Mouse (Mus musculus) C2C12 (cell line): Measurements from ENCODE around the gene Large2.

ENCODE experiments used
- CEBPB ChIP-seq: IDR thresholded peaks from one replicate; pipeline ENCODE4 v1.6.1; 2011; ENCODE audit warnings: low read depth, mild to moderate bottlenecking, control low read depth, moderate library complexity
- CTCF ChIP-seq: IDR thresholded peaks from one replicate; pipeline ENCODE4 v1.5.1; 2011; ENCODE audit not compliant: control insufficient read depth, insufficient read depth, insufficient read length
- FOSL1 ChIP-seq: IDR thresholded peaks from one replicate; pipeline ENCODE4 v1.8.0; 2011; ENCODE audit warnings: mild to moderate bottlenecking, low read length; ENCODE audit not compliant: poor library complexity, insufficient read depth, severe bottlenecking
- MAX ChIP-seq: IDR thresholded peaks from one replicate; pipeline ENCODE4 v1.6.1; 2011; ENCODE audit warnings: mild to moderate bottlenecking, control low read depth
- MYOD1 ChIP-seq: IDR thresholded peaks from one replicate; pipeline ENCODE4 v1.6.1; 2011; ENCODE audit warnings: low read depth; ENCODE audit not compliant: control insufficient read depth, insufficient read length
- MYOG ChIP-seq: IDR thresholded peaks from one replicate; pipeline ENCODE4 v1.6.1; 2011; ENCODE audit not compliant: control insufficient read depth, insufficient read length; ENCODE audit errors: extremely low read depth
- USF1 ChIP-seq: IDR thresholded peaks from one replicate; pipeline ENCODE4 v1.6.1; 2011; ENCODE audit warnings: low read depth, mild to moderate bottlenecking, control low read depth, moderate library complexity

- TF ChIP-seq CTCF (no peak), USF1 (no peak), MYOG (no peak), FOSL1 (no peak), MYOD1 (no peak), MAX (no peak), CEBPB (no peak)
Observed at GRCm38 (mm10) chr2:92367383-92368029, 7.2 kb downstream of the Large2 start.
